Mouse (Mus musculus): Measurements from ENCODE around the gene Coro7.
"Not testable (repeated sequence)": the region's sequence is repeated elsewhere in the genome, so short reads cannot be mapped to it uniquely, and the experiment has no call there.

The Coro7 gene

DNA sequence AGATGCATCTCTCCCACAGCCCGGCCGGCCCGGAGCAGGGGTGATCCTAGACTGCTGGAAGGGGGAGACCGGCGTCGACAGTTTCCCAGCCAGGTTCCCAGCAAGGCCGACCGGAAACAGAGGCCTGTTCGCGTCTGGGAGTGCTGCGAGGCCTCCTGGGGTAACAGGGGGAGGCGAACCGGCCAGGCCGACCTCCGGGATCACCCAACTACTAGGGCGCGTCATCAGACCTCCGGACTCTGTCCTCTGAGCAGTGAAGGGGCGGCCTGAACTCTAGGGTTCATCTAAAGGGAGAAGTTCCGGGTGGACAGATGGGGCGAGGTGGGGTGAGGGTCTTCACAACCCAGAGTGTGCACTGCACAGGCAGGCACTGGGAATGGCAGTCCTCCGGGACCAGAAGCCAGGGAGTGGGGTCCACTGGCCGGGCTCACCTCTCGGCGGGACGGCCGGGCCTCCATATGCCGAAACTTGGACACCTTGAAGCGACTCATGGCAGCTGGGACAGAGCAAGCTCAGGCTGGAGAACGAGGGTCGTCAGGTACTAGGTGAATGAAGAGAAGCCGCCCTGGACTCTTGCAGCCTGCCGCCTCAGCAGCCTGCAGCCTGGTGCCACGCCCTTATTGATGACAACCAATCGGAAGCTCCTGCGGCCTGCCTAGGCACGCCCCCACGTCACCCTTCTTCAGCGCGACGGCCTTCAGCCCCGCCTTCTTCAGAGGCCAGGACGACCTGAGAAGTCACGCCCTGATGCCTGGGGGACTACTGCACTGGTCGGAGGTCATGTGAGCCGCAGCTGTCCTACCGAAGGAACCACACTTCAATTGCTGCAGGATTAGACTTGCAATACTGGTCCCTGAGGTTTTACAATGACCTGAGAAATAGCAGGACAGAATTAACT lies at the start of gene Coro7:
TSS of gene Coro7 (minus strand) at position 657 of the 898 bp plus-strand sequence.
- peak; percentile 88 for DNase-seq (ENCODE audit: low spot score)

DNA sequence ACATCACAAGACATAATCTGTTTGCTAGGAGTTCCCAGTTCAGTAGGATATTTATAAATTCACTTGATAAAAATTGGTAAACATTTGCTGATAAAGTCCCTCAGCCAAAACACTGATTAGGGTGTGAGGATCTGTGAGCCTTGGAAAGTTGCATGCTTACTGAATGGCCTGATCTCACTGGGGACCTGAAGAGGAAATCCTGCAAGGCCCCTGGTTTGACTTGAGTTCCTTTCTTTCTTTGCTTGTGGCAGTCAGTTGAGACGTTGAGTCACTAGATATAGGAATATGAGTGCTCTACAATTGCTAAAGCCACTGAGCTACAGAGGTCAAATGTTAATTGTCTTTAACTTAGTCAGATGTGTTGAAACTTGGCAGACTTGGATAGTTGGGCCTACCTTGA lies 48.4 kb upstream of the Coro7 start:
- no peak for DNase-seq (ENCODE audit: low spot score)

DNA sequence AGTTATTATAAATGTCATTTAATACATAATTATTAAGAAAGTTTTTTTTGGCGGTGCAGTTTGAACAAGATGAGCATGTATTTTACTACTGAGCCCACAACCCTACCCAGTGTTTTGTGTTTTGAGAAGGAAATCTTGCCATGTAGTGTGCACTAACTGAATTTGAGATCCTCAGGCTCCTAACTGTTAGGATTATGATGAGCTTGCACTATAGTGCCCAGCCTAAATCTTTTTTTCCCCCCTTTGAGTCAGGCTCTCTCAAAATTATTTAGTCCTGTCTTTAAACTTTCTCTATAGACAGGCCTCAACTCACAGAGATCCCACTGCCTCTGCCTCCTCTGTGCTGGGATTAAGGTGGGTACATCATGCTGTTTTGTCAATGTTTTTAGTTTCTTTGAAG lies 47.9 kb upstream of the Coro7 start:
- DNase-seq (ENCODE audit: low spot score) = no peak

DNA sequence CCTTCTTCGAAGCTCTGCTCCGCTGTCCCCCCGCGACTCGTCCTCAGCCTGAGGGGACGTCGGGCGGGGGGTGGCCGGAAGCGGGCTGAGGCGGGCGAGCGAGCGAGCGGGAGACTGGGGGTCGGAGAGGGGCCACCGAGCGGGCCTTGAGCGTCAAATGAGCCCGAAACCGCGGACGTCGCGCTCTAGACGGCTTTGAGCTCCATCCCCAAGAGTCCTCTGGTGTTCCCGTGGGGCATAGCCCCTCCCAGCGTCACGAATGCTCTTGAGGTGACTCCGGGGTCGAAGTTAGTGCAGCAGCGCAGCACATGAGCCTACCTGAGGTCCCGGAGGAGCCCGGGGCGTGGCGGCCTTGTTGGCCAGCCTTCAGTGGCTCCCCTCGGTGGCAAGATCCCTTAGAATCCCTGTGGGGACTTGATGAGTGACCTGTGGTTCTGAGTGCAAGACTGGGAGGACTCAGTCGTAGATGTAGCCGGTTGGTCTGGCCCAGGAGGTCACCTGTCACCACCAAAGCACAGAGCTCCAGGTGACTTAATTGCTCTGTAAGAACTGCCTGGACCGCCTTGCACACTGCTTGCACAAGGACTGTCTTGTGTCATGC lies 47.1 kb upstream of the Coro7 start:
- DNase-seq (ENCODE audit: low spot score) = no peak

DNA sequence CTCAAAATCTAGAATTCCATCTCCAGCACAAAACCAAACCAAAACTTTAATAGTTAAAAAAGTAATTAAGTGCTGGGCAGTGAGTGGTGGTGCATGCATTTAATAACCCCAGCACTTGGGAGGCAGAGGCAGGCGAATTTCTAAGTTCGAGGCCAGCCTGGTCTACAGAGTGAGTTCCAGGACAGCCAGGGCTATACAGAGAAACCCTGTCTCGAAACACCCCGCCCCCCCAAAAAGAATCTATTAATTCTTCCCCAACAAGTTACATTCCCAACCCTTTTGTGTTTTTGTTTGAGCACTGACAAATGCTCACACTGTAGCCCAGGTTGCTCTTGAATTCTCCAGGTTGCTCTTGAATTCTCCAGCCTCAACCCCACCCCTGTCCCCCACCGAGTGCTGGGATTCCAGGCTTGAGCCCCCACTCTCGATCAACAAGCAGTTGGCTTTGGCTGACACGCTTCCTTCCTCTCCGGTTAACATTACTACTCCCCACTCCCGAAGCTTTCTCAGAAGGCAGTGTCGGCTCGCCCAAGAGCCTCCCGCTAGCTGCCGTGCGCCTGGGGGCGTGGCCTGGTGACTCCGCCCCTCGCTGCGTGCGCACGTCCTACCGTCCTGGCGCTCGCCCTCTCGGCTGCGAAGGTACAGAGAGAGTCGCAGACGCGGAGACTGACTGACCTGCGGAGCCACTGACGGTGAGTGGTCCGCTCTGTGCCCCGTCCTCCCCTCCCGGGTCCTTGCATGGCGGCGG lies 46.4 kb upstream of the Coro7 start, which contains the start of gene Hmox2:
TSS of gene Hmox2 (plus strand) at position 582 of the 748 bp plus-strand sequence.
- DNase-seq (ENCODE audit: low spot score) = peak; percentile 86

DNA sequence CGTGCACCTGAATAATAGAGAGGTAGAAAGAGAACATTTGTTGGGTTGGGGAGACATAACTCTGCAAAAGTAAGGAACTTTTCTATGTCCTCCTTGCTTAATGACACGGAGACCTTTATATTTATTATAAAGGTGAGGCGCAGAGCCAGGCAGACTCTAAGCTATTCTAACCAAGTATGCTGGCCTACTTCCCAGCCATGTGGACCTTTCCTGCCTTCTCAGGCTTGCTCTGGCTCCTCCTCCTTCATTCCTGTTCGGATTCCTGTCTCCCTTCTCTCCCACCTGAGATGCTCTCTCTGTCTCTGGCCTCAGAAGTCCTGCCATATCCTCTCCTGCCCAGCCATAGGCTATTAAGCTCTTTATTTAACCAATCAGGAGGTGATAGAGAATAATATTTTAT lies 45.7 kb upstream of the Coro7 start:
- DNase-seq (ENCODE audit: low spot score) = no peak

DNA sequence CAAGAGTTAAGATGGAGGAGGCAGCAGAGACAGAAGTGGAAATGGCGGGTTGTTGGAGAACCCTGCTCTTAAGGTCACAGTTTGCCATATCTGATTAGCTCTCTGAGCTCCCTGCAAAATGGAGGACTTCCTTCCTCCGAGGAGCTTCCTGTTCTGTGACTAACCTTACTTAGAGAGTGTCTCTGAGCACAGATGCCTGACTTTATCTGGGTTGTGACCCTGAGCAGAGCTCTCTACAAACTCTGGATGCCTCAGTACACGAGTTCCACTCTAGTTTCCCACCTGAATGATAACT lies 43.3 kb upstream of the Coro7 start:
- DNase-seq (ENCODE audit: low spot score) = no peak

DNA sequence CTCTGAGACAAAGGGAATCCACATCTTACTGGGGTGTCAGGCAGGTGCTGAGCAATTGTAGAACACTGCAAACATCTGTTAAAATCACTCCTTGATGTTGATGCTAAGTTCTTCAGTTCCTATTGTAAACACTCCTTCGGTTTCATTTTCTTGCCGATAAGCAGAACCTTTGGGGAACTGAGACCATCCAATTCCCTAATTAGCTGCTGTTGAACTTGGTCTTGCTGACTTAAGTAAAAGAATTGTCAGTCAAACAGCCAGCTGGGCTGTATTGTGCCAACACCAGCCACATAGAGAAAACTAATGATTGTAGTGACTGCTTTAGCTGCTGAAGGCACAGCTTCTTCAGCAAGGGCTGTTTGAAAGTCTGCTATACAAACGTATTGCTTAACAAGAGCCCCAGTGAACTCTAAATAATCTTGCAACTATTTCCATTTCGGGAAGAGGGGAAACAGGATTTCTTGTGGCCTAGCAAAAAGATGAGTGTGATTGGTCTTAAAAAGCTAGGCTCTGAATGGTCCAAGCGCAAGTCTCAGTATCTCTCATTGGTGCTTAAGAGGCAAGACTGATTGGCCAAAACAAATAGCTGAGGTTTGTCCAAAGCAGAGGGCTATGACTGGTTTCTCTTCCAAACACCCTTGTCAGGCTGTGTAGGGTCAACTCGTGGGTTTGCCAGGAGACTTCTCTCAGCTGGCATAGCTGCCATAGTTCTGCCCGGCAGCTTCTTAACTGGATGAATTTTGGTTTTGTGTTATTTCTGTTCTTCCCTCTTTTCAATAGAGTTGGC lies 42.7 kb upstream of the Coro7 start:
- DNase-seq (ENCODE audit: low spot score) = no peak

DNA sequence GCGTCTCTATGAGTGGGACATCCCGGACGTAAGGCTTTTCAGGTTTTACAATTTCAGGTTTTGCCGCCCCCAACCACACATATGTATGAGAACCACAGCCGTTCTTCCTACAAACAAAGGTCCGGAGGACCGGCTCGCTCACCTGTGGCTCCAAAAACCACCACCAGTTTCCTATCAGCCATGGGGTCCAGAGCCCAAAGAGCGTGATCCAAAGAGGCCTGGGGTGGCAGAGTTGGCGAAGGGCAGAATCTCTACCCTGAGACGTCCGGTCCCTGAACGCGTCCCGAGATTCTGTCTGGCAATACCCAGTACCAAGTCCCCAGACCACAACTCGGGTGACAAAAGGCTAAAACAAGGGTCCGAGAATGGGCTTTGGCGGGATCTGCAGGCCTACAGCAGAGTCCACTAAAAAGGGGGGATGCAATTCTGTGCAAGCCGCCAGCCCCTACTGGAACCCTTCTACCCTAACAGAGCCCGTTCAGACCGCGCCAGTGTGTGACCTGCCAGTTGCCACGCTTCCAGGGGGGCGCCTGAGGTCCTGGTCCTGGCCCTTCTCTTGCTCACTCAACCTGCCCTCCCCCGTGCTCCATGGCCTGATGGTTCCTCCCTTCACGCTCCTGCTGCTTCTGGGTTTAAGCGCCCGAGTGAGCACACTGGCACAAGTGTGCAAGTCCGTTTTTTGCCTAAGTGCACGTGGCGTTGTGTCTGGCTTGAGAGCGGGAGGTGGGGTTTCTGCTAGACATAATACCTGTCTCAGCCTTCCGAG lies 39.4 kb upstream of the Coro7 start, which contains the start of gene Nmral1:
TSS of gene Nmral1 (minus strand) at position 604 of the 766 bp plus-strand sequence.
- DNase-seq (ENCODE audit: low spot score) = peak; percentile 19

DNA sequence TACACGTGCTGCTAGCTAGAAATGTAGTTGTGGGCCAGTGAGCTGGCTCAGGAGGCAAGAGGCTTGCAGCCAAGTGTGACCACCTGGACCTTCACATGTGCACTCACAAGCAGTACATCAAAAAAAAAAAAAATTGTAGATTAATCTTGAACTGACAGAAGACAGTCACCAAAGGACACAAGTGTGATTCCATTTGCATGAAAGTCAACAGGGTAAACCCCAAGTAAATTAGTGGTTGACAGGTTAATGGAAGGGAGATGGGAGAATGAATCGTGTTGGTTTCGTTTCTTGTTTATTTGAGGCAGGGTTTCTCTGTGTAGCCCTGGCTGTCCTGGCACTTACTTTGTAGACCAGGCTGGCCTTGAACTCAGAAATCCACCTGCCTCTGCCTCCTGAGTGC lies 38.3 kb upstream of the Coro7 start:
- no peak for DNase-seq (ENCODE audit: low spot score)

DNA sequence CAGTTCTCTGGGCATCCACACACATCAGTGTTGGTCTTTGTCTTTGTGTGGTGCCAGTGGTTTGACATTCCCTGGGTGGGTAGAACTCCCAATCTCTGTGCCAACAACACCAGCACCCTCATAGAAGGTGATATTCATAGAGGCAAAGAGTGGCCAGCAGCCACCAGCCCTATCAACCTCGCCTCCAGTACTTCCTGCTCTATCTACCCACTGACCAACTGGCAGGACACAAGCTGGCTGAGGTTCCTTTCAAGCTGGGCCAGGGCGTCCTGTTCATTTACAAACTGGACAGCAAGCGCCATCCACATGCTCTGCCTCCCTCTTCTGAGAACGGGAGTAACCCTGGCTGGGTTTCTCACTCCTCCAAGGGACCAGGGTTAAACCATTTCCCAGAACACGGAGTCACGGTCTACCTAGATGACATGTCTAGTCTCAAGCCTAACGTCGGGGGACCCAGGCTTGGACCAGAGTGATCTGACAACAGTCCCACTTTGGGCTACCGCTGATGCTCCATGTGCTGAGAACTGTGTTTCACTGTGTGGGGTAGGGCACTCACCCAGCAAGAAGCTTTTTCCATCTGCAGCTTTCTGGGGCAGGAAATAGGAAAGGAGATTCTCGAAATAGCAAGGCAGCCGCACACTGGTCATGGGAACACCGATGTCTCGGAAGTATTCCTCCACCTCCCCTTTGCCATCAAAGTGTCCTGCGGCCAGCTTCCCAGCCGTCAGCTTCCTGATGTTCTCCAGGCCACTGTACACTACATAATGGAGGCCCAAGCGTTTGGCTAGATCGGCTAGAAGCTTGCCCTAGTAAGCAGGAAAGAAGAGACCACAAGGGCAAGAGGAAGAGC lies 34.5 kb upstream of the Coro7 start:
- no peak for DNase-seq (ENCODE audit: low spot score)

DNA sequence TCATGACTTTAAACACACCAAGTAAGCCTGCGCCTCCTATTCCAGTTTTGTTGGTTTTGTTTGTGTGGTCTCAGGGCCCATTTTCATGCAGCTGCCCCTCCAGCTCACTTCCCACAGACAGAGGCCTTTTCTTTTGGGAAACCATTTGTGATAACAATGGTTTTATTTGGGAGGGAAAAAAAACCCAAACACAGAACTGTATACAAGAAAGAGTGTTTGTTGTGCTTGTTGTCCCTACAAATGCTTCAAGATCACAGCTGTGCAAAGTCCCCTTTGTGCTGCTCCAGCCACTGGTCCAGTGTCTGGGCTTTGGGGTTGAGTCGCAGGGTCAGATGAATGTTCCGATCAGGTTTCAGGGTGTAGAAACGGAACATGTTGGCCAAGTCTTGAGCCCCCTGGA lies 31.6 kb upstream of the Coro7 start:
- DNase-seq (ENCODE audit: low spot score) = no peak

DNA sequence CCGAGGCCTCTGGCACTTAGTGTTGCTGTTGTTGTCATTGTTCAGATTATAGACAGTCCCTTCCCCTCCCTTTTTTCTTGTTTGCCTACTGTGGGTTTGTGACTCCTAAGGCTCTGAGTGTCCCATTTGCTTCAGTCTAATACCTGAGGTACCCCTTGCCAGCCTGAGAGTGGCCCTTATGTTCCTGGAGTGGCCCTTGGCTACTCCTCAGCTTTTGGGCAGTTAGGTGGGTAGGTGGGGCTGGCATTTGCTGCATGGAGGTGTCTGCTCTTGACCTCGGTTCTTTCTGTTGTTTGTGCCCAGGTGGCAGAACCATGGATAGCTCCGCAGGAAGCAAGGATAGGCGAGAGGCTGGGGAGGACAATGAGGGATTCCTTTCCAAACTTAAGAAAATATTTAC lies 26.0 kb upstream of the Coro7 start:
- DNase-seq (ENCODE audit: low spot score) = no peak

DNA sequence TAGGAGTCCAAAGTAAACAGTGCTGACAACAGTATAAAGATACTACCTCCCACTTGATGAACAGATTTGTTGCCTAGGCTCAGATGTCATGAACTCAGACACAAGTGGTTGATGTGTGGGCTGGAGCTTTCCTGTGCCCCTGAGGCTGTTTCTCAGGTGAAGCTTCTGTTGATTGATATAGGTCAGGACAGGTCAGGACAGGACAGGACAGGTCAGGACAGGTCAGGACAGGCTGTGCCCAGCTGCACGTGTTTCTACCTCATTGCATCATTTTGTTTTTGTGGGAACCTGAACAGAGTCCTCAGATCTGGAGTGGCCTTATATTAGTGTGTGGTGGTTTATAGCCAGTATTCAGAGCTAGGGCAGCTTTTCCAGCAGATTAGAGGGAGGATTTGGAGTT lies 23.1 kb upstream of the Coro7 start:
- DNase-seq (ENCODE audit: low spot score) = no peak

DNA sequence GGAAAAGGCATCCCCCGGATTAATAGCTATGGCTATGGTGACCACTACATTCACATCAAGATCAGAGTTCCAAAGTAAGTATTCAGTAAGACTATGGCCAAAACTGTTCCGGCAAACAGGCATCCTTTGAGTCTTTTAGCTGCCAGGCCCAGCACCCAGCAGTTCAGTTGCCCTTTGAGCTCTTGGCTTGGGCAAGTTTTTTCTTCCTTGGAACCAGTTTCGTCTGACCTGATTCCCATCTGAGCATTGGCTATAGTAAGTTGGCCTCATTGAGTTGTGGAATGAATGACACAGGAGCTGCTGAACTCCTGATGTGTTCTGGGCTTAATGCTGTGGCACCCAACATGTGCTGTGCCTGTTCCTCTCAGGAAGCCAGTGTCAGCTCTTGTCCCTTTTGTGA lies 21.6 kb upstream of the Coro7 start:
- DNase-seq (ENCODE audit: low spot score) = no peak

DNA sequence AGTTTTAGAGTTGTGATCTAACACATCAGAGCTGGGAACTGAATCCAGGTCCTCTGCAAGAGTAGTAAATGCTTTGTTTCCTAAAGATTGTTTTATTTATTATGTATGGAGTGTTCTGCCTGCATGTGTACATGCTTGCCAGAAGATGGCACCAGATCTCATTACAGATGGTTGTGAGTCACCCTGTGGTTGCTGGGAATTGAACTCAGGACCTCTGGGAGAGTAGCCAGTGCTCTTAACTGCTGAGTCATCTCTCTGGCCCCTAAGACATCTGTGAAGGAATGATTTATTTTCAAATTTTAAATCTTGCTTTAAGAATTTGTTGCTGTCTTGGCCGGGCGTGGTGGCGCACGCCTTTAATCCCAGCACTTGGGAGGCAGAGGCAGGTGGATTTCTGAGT lies 9.8 kb upstream of the Coro7 start:
- not testable (repeated sequence) for DNase-seq (ENCODE audit: low spot score)

DNA sequence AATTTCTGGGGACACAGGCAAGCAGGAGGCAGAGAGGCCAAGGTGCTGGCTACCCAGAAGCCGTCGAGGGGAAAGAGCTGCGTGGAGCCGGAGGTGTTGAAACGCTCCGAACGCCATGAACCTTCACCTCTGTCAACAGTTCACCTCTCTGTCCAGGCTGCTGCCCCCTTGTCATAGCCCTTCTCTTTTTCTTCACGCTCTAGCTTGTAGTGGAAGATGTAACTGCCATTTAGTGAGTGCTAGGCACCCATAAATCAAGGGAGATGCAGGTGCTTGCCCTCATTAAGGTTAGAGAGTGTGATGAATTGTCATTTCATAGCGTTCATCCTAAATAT lies 4.8 kb upstream of the Coro7 start:
- no peak for DNase-seq (ENCODE audit: low spot score)

DNA sequence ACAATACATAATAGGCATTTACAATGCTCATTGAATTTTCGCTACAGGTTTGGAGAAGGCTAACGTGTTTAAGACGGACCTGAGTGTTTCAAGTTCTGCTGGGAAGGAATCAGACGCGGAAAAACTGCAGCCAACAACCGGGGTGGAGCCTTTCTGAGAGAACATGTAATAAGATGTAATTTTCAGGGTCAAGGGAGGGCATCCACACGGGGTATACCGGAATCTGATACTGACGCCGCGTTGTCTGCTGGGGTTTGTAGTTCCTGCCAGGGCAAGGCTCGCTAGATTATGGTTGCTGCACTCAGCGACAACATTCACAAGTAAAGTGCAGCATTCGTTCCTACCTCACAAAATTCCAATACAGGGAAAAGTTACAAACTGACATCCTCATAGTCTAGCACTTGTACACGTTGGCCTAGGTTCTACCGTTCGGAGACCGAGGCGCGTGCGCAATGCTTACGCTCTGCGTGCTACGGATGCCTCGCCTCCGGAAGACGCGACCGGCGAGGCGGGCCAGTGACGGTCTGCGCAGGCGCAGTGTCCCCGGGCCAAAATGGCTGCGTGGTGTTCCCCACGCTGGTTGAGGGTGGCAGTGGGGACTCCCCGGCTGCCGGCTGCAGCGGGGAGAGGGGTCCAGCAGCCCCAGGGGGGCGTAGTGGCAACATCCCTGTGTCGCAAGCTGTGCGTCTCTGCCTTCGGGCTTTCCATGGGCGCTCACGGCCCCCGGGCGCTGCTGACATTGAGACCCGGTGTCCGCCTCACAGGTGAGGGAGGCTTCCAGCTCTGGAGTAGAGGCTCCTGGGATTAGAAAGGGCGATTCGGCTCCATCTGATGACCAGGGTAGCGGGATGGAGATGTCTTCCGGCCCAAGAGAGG lies 4.2 kb upstream of the Coro7 start:
- peak; percentile 88 for DNase-seq (ENCODE audit: low spot score)

DNA sequence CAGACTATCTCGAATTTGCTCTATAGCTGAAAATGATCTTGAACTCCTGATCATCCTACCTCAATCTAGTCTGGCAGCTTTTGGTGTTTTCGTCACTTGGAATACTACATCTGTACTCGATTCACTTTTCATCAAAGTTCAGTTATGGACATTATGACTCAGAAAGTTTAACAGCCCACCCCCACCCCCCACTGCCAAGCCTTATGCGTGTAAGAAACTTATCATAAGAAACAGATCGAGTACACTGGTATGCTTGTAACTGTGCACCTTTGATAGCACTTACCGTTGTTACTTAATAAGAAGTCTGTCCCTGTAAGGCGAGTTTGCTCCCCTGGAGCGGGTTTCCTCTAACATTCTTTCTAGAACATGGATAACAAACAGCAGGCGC lies 3.6 kb upstream of the Coro7 start:
- DNase-seq (ENCODE audit: low spot score) = no peak

Measured in ovary, adult 18-20 months (tissue).